Mouse (Mus musculus): ENCODE data around the gene Ptk7. TPM values are rescaled to one million over a fixed set of nuclear protein-coding genes. Genes with fewer than 3 reads are reported as not detected.

Gene Ptk7
- not detected for polyA plus RNA-seq (2014; fragmentation: Illumina TruSeq; extraction: RNeasy Lipid Tissue Mini Kit (QIAGEN cat#74804); ENCODE audit: low replicate concordance)

DNA sequence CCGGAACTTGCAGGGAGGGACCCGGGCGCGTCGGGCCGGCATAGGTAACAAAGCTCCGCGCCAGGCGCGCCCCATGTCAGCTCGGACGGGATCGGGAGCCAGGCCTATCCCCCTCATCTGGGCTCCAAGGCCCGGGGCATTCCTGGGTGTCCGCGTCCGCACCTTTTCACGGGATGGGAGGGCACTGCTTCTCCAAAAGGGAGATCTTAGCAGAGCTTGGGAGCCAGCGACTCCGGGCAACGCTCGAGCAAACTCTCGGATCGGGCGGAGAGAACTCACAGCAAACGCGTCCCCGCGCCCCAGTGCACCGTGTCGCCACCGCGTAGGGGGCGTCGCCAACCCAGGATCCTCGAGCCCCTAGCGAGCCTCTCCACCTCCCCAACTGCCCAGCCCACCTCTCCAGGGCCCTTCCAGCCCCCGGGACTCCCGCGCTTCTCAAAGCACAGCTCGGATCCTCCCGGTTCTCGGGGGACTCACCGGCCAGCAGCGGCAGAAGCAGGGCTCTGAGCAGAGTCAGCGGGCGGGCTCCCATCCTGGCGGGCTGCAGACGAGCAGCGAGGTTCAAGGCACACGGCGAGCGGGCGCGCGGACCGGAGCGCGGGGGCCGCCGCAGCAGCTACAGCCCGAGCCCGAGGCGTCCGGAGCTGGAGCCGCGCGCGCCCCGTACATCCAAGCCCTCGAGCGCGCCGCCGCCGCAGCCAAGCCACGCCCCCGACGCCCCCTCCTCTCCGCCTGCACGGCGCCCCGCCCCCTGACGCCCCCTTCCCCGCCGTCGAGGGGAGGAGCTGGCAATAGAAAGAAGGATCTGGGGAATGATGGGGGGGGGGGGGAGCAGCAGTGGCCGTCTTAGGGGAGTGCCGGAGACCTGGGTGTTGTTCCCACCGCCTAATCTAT lies at the start of gene Ptk7:
Gene Ptk7 (minus strand): TSS at position 714 of the 894 bp plus-strand sequence.

DNA sequence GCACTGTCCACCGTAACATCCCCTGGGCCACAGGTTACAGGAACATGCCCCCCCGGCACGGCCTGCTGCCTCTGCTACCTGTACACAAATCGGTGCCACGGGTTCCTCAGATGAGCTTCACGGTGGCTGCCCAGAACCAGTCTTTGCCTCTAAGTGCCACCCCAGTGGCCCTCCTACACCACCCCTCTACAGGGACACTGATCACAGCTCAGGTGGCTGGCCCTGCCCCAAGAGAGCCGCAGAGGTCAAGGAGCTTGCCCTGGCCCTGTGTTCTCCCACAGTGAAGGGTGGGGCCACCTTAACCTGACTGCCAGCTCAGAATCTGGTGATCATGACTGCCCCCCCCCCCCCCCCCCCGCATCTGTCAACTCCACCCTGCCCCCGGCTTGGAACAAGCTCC lies 49.1 kb upstream of the Ptk7 start, which contains the start of gene Mea1:
Gene Mea1 (plus strand): TSS at position 378 of the 400 bp plus-strand sequence.

DNA sequence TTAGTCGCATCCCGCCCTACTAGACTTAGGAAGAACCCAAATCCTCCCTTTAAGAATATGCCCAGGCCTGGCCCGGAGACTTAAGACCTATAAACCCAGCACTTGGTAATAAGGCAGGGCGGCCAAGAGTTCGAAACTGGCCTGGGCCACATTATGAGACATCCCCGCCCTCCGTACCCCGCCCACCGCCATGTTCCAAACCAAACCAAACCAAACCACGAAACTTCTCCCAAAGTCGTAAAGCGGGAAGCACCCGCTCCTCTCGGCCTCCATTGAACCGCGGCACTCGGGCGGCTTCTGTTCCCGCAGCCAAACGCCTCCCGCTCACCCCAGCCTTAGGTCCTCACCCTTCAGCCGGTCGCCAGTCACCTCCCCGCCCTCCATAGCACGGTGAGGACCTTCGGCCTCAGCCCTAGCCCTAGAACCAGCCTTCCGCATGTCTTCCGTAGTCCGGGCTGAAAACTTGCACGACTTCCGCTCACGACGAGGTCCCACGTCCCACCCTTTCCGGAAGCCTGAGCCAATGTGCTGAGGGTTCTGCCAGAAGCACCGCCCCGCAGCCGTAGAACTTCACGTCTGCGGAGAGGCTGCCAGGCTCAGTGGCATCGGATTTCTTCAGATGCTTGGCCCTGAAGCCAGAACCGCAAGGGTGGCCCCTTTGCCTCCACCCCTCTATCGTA lies 44.7 kb upstream of the Ptk7 start, which contains the start of gene Rrp36:
Gene Rrp36 (minus strand): TSS at position 503 of the 680 bp plus-strand sequence.

DNA sequence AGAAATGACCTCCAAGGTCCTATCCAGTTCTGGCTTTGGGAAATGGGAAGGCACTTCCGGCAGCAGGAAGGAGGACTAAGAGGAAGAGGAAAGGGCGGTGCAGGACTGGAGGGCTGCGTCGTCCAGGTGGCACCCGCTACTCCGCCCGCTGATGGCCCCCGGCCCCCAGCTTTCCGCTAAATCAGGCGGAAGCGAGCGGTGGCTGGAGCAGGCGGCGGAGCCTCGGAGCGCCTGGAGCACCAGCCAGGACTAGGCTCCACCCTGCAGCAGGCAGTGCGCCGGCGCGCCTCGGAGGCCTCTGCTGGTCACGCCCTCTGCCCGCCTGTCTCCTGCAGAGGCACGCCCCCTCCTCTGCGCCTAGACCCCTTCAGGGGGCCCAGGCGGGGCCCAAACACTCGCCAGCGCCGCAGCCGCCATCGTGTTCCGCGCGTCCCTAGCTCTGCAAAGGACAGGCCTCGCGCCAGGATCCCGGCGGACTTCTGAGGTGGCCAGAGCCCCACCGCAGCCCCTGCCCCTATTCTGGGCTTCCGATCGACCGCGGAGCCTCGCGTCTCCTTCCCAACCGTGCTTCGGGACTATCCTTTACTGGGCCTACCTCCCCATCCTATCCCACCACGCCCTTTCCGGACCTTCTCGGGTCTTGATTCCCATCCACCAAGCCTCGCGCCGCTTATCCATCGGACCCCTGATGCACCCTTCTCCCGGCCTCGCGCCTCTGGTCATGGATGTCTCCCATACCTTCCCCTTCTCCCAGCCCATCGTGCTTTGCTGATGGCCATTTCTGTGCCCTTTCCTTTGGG lies 21.1 kb upstream of the Ptk7 start, which contains the start of gene Cul7:
Gene Cul7 (plus strand): TSS at position 106 of the 800 bp plus-strand sequence.

DNA sequence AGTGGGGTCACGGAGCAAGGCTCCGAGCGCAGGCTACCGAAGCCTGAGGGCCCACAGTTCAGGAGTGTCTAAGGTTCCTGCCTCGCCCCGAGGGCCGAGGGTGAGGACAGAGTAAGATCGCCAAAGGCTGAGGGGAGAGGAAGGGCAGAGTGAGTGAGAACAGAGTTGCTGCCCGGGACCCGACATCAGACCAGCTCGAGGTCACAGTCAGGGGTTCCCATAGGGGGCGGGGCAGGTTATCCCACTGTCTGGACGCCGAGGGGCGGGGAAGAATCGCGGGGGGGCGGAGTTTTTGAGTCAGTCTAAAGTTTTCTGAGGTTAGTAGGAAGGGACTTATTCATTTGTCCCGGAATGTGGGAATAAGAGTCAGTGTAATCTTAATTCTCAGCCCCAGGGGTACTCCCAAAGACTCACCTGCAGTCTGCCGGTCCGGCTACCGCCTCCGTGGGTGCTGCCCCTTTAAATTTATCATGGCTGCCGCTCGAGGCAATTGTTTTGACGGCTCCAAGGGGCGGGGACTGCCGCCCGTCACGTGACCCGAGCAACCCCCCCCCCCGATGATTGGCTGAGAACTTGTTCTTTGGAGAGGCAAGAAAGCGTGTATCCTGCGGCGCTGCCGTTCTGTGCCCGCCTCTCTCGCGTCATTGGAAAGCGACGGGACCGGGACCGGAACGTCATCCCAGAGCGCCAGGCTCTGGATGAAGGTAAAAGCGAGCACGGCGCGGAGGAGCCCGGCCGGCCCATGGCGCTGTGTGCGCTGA lies 16.4 kb upstream of the Ptk7 start, which contains the start of the genes Klc4 and Mrpl2:
Gene Klc4 (minus strand): TSS at position 462 of the 761 bp plus-strand sequence.
Gene Mrpl2 (plus strand): TSS at position 669 of the 761 bp plus-strand sequence.

DNA sequence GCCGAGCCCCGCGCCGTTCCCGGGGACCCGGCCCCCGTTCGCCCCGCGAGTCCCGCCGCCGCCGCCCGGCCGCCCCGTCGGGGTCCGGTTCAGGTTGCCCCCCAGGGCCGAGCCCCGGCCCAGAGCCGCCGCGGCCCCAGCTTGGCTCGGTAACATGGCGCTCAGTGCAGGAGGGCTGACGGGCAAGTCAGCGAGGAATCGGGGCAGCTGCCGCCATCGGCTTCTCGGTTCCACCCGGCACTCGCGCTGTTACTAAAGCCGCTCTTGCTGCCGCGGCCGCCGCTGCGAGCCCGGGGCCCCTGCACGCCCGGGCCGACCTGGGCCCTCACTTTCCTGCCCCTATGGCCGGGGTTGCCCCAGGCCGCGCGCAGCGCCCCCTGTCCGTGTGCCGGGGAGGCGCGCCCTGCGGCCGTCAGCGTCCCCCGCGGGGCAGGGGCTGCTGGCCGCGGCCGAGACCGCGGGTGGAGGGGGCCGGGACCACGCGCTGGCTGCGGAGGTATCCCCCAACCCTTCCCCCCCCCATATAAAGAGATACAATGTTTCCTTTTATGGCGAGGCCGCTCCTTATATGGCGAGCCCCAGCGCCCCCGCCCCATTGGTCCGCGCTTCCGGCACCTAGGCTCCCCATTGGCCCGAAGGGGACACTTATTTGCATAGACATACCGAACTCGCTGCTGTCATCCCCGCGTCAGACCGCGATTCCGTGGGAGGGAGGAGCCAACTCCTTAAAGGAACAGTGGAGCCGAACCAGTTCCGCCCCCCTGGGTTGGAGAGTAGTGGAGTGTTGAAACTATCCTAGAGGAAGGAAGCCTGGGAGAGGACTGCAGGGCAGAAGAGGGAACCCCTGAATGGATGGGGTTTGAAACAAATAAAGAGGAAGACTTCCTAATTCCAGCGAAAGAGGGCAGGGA lies 73.4 kb downstream of the Ptk7 start, which contains the start of gene Srf:
Gene Srf (minus strand): TSS at position 503 of the 911 bp plus-strand sequence.

DNA sequence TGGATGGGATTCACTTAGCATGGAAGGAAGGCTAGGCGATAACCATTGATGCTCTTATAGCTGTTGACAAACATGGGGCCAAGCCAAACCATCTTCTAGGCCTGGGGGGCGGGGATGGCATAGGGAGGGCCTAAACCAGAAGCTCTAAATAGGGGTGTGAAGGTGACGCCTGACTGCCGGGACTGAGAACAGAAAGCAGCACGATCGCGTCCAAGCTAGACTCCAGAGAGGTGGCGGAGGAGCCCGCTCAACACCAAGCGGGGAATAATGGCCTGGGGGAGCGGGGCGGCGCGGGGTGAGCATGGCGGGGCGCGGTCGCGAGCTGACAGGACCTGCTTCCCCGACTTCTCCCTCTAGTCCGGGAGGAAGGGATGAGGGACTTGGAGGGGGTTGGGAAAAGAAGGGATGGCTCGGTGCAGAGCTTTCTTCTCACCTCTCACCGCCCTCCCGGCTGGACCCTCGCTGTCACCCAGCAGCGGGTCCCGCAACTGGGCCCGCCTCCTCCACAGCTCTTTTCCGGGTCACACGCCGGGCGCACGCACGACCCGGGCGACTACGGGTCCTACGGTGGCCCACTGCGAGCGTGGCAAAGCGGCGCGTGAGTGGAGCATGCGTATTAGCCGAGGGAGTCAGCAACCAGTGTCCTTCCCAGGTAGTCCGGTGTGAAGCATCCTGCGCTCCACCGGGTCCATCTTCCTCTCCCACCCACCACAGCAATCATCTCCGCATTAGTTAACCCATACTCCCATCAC lies 83.3 kb downstream of the Ptk7 start, which contains the start of gene Cul9:
Gene Cul9 (minus strand): TSS at position 576 of the 752 bp plus-strand sequence.

Other genes starting within 250 kb of the Ptk7 start
- gene Zfp318, start 245.8 kb downstream of the Ptk7 start, polyA plus RNA-seq (2014; fragmentation: Illumina TruSeq; extraction: RNeasy Lipid Tissue Mini Kit (QIAGEN cat#74804); ENCODE audit: low replicate concordance): 14.6 TPM
- not detected for gene Crip3, start 200.6 kb downstream of the Ptk7 start, polyA plus RNA-seq (2014; fragmentation: Illumina TruSeq; extraction: RNeasy Lipid Tissue Mini Kit (QIAGEN cat#74804); ENCODE audit: low replicate concordance)
- gene Slc22a7, start 191.0 kb downstream of the Ptk7 start, polyA plus RNA-seq (2014; fragmentation: Illumina TruSeq; extraction: RNeasy Lipid Tissue Mini Kit (QIAGEN cat#74804); ENCODE audit: low replicate concordance): not detected
- not detected for gene Ttbk1, start 141.8 kb downstream of the Ptk7 start, polyA plus RNA-seq (2014; fragmentation: Illumina TruSeq; extraction: RNeasy Lipid Tissue Mini Kit (QIAGEN cat#74804); ENCODE audit: low replicate concordance)
- 2.1 TPM for gene Dnph1, start 132.8 kb downstream of the Ptk7 start, polyA plus RNA-seq (2014; fragmentation: Illumina TruSeq; extraction: RNeasy Lipid Tissue Mini Kit (QIAGEN cat#74804); ENCODE audit: low replicate concordance)
- not detected for gene Cul9, start 83.1 kb downstream of the Ptk7 start, polyA plus RNA-seq (2014; fragmentation: Illumina TruSeq; extraction: RNeasy Lipid Tissue Mini Kit (QIAGEN cat#74804); ENCODE audit: low replicate concordance)
- 0.15 TPM for gene Srf, start 73.3 kb downstream of the Ptk7 start, polyA plus RNA-seq (2014; fragmentation: Illumina TruSeq; extraction: RNeasy Lipid Tissue Mini Kit (QIAGEN cat#74804); ENCODE audit: low replicate concordance)
- gene Klc4, start 16.5 kb upstream of the Ptk7 start, polyA plus RNA-seq (2014; fragmentation: Illumina TruSeq; extraction: RNeasy Lipid Tissue Mini Kit (QIAGEN cat#74804); ENCODE audit: low replicate concordance): 0.33 TPM
- not detected for gene Mrpl2, start 16.7 kb upstream of the Ptk7 start, polyA plus RNA-seq (2014; fragmentation: Illumina TruSeq; extraction: RNeasy Lipid Tissue Mini Kit (QIAGEN cat#74804); ENCODE audit: low replicate concordance)
- not detected for gene Cul7, start 20.8 kb upstream of the Ptk7 start, polyA plus RNA-seq (2014; fragmentation: Illumina TruSeq; extraction: RNeasy Lipid Tissue Mini Kit (QIAGEN cat#74804); ENCODE audit: low replicate concordance)
- 2.2 TPM for gene Rrp36, start 44.8 kb upstream of the Ptk7 start, polyA plus RNA-seq (2014; fragmentation: Illumina TruSeq; extraction: RNeasy Lipid Tissue Mini Kit (QIAGEN cat#74804); ENCODE audit: low replicate concordance)
- 1.9 TPM for gene Mea1, start 49.3 kb upstream of the Ptk7 start, polyA plus RNA-seq (2014; fragmentation: Illumina TruSeq; extraction: RNeasy Lipid Tissue Mini Kit (QIAGEN cat#74804); ENCODE audit: low replicate concordance)
- gene Klhdc3, start 51.4 kb upstream of the Ptk7 start, polyA plus RNA-seq (2014; fragmentation: Illumina TruSeq; extraction: RNeasy Lipid Tissue Mini Kit (QIAGEN cat#74804); ENCODE audit: low replicate concordance): 4.2 TPM
- gene Ppp2r5d, start 75.6 kb upstream of the Ptk7 start, polyA plus RNA-seq (2014; fragmentation: Illumina TruSeq; extraction: RNeasy Lipid Tissue Mini Kit (QIAGEN cat#74804); ENCODE audit: low replicate concordance): 9.8 TPM
- gene Pex6, start 82.0 kb upstream of the Ptk7 start, polyA plus RNA-seq (2014; fragmentation: Illumina TruSeq; extraction: RNeasy Lipid Tissue Mini Kit (QIAGEN cat#74804); ENCODE audit: low replicate concordance): not detected
- gene Gnmt, start 99.7 kb upstream of the Ptk7 start, polyA plus RNA-seq (2014; fragmentation: Illumina TruSeq; extraction: RNeasy Lipid Tissue Mini Kit (QIAGEN cat#74804); ENCODE audit: low replicate concordance): not detected
- 1.9 TPM for gene Cnpy3, start 122.7 kb upstream of the Ptk7 start, polyA plus RNA-seq (2014; fragmentation: Illumina TruSeq; extraction: RNeasy Lipid Tissue Mini Kit (QIAGEN cat#74804); ENCODE audit: low replicate concordance)
- not detected for gene Ptcra, start 134.2 kb upstream of the Ptk7 start, polyA plus RNA-seq (2014; fragmentation: Illumina TruSeq; extraction: RNeasy Lipid Tissue Mini Kit (QIAGEN cat#74804); ENCODE audit: low replicate concordance)
- gene 2310039H08Rik, start 143.1 kb upstream of the Ptk7 start, polyA plus RNA-seq (2014; fragmentation: Illumina TruSeq; extraction: RNeasy Lipid Tissue Mini Kit (QIAGEN cat#74804); ENCODE audit: low replicate concordance): 11.9 TPM
- gene Rpl7l1, start 153.2 kb upstream of the Ptk7 start, polyA plus RNA-seq (2014; fragmentation: Illumina TruSeq; extraction: RNeasy Lipid Tissue Mini Kit (QIAGEN cat#74804); ENCODE audit: low replicate concordance): 16.6 TPM
- gene Bicral, start 229.0 kb upstream of the Ptk7 start, polyA plus RNA-seq (2014; fragmentation: Illumina TruSeq; extraction: RNeasy Lipid Tissue Mini Kit (QIAGEN cat#74804); ENCODE audit: low replicate concordance): 5.5 TPM

Data from small intestine, adult 10 weeks (tissue).